Mouse (Mus musculus): ENCODE measurements around the gene Chd6.
"Not testable (repeated sequence)": the region's sequence is repeated elsewhere in the genome, so short reads cannot be mapped to it uniquely, and the experiment has no call there.

Gene Chd6

GRCm38 (mm10) chr2:160982636-160983035 is 126.2 kb downstream of the Chd6 start:
- DNase-seq = no peak

- no peak for DNase-seq
Observed at GRCm38 (mm10) chr2:160981791-160982190, 127.1 kb downstream of the Chd6 start.

GRCm38 (mm10) chr2:160978651-160979050 is 130.2 kb downstream of the Chd6 start:
- no peak for DNase-seq

GRCm38 (mm10) chr2:160977248-160977647 is 131.6 kb downstream of the Chd6 start:
- DNase-seq = peak; percentile 33

GRCm38 (mm10) chr2:160973648-160974215 is 135.1 kb downstream of the Chd6 start:
- no peak for DNase-seq

GRCm38 (mm10) chr2:160972103-160972792 is 136.6 kb downstream of the Chd6 start:
- no peak for DNase-seq

- DNase-seq = no peak
Observed at GRCm38 (mm10) chr2:160962149-160962548, 146.7 kb downstream of the Chd6 start.

- DNase-seq = no peak
Observed at GRCm38 (mm10) chr2:160960956-160961646, 147.8 kb downstream of the Chd6 start.

GRCm38 (mm10) chr2:160959901-160960300 is 149.0 kb downstream of the Chd6 start:
- DNase-seq = no peak

GRCm38 (mm10) chr2:160958737-160959136 is 150.1 kb downstream of the Chd6 start:
- no peak for DNase-seq

GRCm38 (mm10) chr2:160957801-160958200 is 151.1 kb downstream of the Chd6 start:
- not testable (repeated sequence) for DNase-seq

GRCm38 (mm10) chr2:160957307-160957706 is 151.6 kb downstream of the Chd6 start:
- not testable (repeated sequence) for DNase-seq

- peak; percentile 65 for DNase-seq
Observed at GRCm38 (mm10) chr2:160955331-160955730, 153.5 kb downstream of the Chd6 start.

- DNase-seq = no peak
Observed at GRCm38 (mm10) chr2:160954541-160954940, 154.3 kb downstream of the Chd6 start.

GRCm38 (mm10) chr2:160953131-160953873 is 155.6 kb downstream of the Chd6 start:
- no peak for DNase-seq

- no peak for DNase-seq
Observed at GRCm38 (mm10) chr2:160951595-160951994, 157.3 kb downstream of the Chd6 start.

GRCm38 (mm10) chr2:160942443-160942842 is 166.4 kb downstream of the Chd6 start:
- no peak for DNase-seq

GRCm38 (mm10) chr2:160940930-160941709 is 167.8 kb downstream of the Chd6 start:
- no peak for DNase-seq

GRCm38 (mm10) chr2:160934451-160934850 is 174.4 kb downstream of the Chd6 start:
- DNase-seq = no peak

- DNase-seq = no peak
Observed at GRCm38 (mm10) chr2:160933890-160934289, 175.0 kb downstream of the Chd6 start.

- no peak for DNase-seq
Observed at GRCm38 (mm10) chr2:160932981-160933380, 175.9 kb downstream of the Chd6 start.

- DNase-seq = no peak
Observed at GRCm38 (mm10) chr2:160932325-160932724, 176.6 kb downstream of the Chd6 start.

GRCm38 (mm10) chr2:160931378-160931777 is 177.5 kb downstream of the Chd6 start:
- DNase-seq = no peak
